Mouse (Mus musculus) thymus, postnatal 36 days (tissue): ENCODE data around the gene Picalm.

Experiments used
- DNase-seq, 2 experiments: peaks; one replicate each; pipeline ENCODE4 v3.0.0; 2022; ENCODE audit warnings: mixed read lengths in 2 of 2

The Picalm gene

DNA sequence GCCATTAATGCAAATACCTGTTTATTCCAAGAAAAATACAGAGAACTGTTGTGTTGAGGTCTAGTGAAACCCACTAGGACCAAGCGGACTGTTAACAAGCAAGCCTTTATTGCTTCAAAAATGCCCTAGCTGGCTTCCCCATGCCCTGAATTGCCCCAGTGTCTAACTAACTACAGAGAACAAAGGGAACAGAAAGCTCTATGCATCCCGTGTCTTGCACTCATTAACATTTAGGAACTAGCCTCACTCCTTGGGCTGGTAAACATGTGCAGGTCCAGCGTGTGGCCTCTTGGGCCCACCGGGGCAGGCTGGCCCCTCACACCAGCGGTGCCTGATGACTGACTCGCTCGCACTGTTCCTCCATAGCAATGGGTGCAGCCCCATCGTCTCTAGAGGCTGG is 86.5 kb downstream of the Picalm start:
- no peak for DNase-seq

DNA sequence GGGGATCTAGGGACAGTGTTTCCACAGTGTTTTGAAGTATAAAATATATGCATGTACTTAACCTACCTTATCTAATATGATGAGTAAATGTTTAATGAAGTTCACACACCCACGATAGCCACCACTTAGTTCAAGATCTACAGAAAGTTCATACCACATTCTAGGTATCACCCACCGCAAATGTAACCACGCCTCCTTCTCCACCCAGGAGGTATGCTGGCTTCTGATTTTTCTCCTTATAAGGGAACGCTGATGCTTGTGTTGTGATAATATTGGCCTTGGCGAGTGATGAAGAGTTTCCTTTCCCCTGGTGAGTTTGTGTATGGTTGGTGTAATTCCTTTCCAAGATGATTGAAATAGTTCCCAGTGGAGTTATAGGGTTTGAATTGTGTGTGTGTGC is 88.1 kb downstream of the Picalm start:
- no peak for DNase-seq

DNA sequence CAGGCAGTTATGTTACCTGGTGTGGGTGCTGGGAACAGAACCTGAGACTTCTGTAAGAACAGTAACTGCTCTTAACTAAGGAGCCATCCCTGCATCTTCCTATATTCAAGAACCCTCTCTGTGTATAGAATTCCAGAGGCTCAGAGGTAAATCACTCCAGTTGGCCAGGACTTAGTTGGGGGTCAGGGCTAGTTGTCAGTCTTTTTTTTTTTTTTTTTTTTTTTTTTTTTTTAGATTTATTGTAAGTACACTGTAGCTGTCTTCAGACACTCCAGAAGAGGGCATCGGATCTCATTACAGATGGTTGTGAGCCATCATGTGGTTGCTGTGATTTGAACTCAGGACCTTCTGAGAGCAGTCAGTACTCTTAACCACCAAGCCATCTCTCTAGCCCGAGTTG is 91.5 kb downstream of the Picalm start:
- no peak for DNase-seq

DNA sequence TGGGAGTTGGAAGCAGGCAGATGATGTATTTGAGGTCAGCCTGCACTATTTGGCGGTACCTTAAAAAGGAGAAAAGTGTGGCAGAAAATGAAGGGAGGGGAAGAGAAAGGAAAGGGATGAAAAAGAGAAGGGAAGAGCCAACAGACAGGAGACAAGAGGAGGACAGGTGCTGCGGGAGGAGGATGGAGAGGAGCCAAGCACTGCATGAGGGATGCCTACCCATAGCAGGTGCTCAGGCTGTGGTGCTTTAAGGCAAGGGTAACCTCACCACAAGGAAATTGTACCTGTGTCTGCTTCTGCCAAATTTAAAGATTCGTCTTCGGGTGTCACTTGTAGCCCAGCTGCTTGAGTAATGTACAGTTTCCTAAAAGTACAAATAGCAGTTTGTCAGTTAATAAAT is 98.1 kb downstream of the Picalm start:
- no peak for DNase-seq

DNA sequence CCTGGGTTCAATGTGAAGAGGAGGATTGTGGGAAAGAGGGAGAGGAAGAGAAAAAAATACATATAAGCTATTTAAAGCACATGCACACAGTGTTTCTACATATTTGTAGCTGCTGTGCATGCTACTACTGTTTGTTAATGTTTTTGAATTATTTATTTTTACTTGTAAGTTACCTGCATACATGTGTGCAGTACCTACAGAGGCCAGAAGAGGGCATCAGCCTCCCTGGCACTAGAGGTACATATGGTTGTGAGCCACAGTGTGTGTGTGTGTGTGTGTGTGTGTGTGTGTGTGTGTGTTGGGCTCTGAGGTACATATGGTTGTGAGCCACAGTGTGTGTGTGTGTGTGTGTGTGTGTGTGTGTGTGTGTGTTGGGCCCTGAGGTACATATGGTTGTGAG is 98.9 kb downstream of the Picalm start:
- DNase-seq, result peak; percentile 16 to 22

- DNase-seq, result no peak
Measured at GRCm38 (mm10) chr7:90231431-90231830, 101.4 kb downstream of the Picalm start.

GRCm38 (mm10) chr7:90233921-90234320 is 103.9 kb downstream of the Picalm start:
- no peak for DNase-seq

DNA sequence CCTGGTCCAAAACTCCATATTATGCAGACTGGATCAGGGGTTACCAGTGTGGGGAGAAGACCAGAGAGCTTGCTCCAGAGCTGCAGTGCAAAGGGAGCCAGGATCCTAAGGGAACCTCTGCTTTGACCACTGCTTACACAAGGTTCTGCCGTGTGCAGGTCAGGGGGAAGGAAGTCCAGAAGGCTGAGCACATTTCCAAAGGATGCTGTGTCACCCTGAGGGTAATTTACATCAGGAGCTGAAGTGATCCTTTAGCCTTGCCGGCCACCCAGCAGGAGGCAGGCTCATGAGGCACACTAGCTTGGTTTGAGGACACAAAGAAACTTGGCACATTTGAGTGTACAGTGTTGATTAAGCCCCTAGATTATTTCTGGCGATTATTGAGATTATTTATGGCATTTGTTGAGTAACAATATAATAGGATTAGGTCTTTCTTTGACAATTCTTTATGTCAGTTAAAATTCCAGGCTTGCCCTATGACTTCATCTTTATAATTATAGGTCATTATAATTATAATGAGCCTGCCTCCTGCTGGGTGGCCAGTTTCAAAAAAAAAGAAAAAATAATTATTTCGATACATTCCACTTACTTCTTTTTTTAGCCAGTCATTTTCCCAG is 106.4 kb downstream of the Picalm start:
- no peak for DNase-seq

- DNase-seq, result no peak
Measured at GRCm38 (mm10) chr7:90243151-90243550, 113.1 kb downstream of the Picalm start.

DNA sequence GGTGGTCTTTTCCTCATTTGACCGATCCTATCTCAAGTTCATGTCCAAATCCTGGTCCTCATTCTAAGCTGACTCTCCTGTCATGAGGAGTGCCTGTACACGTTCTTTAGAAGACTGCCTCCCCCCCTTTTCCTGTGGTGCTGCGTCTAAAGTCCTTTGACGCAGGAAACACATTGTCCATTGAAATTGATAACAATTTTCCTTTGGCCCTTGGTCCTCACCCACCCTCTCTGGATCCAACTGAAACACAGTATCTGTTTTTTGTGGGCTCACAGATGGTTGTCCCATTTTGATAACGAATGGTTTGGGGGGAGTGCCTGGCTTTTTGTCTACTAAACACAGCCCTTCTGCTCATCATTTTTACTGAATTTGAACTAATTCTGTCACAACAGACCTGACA is 113.6 kb downstream of the Picalm start:
- no peak for DNase-seq

DNA sequence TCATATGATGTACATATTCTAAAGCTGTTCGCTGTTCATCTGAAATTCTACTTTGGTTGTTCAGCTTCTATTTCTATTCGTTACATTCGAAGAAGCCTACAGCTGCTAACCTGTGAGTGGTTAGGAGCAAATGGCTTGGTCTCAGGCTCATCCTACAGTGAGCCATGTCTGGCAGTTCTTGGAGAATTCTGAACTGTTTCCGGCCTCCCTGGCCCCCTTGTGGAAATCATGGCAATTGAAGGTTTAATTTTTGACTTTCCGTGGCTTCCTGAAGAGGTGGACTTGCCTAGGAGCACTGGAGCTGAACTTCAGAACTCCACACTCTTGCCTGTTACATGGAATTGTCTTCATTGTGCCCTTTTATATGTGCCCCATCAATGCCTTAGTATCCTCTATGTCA is 122.9 kb downstream of the Picalm start:
- DNase-seq, result no peak

GRCm38 (mm10) chr7:90258701-90259100 is 128.7 kb downstream of the Picalm start:
- no peak for DNase-seq

DNA sequence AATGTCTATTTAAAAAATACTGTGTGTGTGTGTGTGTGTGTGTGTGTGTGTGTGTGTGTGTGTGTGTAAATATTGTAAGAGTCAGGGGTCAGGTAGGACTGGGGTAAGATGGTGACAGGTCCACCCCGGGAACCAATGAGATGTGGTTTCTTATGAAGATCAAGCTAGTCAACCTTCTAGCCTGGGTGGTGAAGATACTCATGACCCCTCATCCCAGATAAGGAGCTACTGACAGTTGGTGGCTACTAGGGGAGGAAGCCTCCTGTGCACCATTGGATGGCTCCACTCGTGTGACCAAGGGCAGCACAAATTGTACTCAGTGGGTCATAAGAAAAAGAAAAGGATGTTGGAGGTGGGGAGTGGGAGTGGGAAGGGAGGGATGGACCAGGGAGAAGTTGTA is 129.9 kb downstream of the Picalm start:
- no peak for DNase-seq

DNA sequence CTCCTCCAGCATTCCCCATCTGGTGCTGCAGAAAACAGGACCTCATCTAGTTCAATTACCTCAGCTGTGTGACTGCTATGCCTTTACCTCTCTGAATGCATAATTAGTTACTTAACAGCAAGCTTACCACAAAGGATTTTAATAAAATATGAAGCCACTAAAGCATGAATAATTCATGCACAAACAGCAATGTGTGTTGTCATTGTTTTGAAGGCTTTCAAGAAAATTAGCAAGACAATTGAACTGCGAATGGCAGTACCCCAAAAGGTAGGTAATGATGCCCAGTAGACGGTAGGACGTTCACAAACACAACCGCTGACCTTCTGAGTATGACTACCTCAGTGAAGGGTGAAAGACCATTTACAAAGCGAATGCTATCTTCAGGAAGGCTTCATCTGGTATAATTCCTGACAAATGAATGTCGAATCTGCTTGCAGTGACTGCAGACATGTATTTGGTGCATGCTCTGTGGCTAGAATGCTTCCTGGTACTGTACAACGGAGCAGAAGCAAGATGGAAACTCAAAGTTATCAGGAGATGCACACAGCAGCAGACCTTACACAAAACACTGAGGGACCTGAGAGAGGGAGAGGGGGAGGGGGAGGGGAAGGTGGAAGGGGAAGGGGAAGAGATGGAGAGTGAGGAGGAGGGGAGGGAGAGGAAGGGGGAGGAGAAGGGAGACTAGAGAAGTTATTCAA is 132.0 kb downstream of the Picalm start:
- no peak for DNase-seq
